Mouse (Mus musculus): ENCODE measurements around the gene Gm6882.
"Not testable (repeated sequence)": the region's sequence is repeated elsewhere in the genome, so short reads cannot be mapped to it uniquely, and the experiment has no call there.

Gene Gm6882

GRCm38 (mm10) chr7:21432645-21433044 lies at the start of gene Gm6882:
TSS of gene Gm6882 (minus strand) at chr7:21432745.
- DNase-seq, result not testable (repeated sequence)

Data from embryo, embryonic 11 days (tissue).